Mouse (Mus musculus): ENCODE data around the gene Iqschfp.

Gene Iqschfp

GRCm38 (mm10) chr3:68610598-68611261 lies 718.7 kb downstream of the Iqschfp start:
- no peak for DNase-seq

GRCm38 (mm10) chr3:68615042-68615810 lies 723.2 kb downstream of the Iqschfp start:
- DNase-seq = peak; percentile 68

- DNase-seq = no peak
These were observed 724.3 kb downstream of the Iqschfp start for GRCm38 (mm10) chr3:68616363-68616762.

- DNase-seq = no peak
These were observed 725.7 kb downstream of the Iqschfp start for GRCm38 (mm10) chr3:68617708-68618107.

- DNase-seq = no peak
These were observed 727.1 kb downstream of the Iqschfp start for GRCm38 (mm10) chr3:68619097-68619496.

DNA sequence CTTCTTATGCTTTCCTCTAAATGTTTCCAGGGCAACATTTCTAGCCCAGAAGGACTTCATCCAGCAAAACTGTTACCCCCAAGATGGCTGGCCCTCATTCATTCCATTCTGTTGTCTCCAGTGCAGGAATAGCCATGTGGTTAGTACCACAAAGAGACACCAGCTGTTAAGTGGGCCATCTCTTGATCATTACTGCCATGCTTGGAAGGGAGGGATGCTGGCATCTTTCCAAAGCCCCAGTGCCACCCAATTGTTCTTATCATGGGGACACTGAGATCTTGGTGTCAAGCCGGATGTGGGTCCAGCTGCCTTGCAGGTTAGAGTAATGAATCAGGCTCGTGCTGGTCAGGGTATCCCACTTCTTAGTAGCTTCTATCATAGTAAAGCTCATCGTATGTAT lies 729.9 kb downstream of the Iqschfp start:
- DNase-seq = no peak

- no peak for DNase-seq
These were observed 731.0 kb downstream of the Iqschfp start for GRCm38 (mm10) chr3:68623036-68623435.

DNA sequence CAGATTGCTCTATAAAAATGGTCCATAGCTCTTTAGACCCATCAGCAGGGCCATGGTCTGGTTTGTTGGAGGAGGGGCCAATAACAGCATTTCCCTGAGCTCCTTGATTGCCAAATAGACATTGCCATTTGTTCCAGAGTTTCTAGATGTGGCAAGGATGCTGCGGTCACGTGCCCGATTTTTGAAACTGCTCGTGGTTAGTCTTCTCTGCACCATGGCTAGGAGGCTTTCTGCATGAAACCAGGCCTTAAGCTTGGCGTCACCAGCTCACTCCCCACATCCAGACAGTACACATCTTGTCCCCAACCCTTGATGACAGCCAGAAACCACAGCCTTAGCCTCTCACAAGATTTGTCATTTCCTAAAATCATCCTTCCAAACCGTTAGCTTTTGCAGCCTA lies 732.4 kb downstream of the Iqschfp start:
- DNase-seq = no peak

DNA sequence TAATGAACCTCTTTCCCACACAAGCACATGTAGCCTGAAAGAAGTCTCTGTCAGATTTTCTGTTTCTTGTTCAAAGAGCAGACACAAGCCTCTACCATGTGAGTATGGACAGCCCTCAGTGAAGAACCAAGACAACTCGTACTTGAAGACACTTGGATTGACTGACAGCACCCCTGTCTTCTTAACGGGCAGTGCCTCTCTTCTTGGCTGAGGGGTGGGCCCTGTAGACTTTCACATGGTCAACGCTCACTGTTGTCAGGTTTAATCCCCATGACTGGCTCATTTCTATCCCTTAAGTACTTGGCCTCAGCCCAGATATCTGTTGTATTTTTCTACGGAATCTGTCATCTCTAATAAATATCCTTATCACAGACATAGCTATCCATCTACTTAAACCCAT lies 738.2 kb downstream of the Iqschfp start:
- no peak for DNase-seq

DNA sequence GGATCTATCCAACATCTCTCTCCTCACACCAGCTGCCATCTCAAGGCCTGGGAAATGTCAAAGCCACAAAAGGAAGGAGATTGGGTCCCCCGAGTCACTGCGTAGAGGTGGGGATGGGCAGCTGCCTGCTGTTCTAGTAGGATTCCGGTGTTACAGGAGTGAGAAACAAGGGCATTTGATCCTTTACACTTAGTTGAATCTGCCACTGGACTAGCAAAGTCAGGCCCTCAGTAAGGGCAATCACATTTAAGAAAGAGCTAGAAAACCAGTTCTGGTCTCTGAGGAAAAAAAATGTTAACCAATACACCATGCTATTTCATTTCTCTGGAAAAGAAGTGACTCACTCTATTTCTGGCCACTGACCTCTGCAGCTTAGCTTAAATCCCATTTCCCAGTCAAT lies 738.8 kb downstream of the Iqschfp start:
- DNase-seq = no peak

DNA sequence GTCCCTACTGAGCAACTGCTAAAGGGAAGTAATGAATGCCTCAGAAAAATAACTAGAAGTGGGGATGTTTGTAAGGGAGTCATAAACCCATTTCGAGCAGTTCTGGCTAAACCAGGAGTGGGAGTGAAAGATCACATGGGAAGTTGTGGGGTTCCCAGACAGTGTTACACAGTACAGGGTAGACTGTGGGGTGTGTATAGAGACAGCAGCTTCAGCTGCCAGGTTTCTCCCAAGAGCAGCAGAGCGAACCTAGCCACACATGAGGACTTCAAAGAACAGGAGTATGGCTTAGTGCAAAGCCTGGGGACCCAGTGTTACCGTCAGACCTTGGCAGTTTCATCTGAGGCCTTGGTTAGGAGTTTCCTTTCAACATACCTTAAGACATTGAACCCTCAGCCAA lies 740.7 kb downstream of the Iqschfp start:
- DNase-seq = no peak

DNA sequence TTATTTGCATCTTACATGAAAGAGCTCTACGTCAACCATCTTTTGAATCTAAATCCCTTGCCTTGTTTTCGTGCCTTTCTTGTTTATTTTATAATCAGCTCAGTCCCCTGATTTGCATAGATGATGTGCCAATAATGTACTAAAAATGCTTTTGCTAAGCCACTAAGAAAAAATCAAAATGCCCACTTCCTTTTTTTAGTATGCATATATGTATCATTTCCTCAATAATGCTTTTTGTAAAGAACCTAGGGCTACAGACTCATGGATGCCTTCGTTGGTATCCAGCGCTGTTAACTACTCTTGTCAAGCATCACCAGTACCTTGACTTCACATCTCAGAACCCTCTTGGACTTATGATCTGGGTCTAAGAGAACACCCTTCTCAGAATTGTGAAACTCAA lies 741.5 kb downstream of the Iqschfp start:
- DNase-seq = no peak

DNA sequence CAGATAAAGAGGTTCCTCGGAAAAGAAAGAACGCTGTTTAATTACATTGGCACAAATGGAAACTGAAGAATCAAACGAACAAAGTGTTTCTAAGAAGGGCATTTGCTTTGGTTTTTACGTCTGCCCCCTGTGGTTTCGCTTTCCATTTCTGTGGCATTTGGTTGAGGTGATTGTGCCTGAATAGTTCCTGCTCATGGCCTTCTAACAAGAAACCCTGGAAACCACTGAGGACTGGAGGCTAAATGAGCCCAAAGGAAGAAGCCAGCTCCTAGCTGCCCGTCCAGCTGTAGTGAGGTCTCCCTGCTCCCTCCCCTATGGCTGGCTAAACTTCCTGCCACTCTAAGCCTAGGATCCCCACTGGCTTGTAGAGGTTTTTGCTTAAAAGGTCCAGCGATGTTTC lies 745.9 kb downstream of the Iqschfp start:
- no peak for DNase-seq

DNA sequence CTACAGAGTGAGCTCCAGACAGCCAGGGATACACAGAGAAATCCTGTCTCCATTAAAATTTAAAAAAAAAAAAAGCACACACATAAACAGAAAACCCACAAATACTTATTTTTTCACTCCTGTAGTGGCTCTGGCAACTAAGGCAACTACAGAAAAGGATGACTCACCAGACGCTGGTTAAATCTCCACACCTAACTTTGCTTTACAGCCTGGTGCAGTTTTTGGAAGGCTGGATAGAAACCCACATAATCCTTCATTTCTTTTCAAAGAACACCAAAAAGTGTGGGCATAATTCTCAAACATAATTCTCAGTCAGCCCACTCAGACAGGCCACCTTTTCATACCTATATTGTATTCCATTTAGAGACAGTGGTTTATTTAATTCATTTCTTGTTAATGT lies 746.7 kb downstream of the Iqschfp start:
- DNase-seq = no peak

DNA sequence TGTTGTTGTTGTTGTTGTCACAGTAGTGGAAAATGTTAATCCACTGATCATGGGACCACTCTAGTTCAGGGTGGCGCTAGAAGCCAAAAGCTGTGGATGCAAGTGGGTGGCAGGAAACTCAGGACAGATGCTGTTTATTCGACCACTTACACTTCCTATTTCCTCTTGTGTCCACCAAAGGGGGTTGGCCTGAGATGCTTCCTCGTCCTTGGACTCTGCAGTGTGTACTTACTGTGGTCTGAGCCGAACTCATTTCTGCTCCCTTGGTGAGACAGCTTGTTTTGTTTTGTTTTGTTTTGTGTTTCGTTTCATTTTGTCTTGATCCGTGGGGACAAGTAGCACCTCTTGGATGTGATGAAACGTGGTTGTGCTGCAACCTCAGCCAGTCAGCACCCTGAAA lies 750.9 kb downstream of the Iqschfp start:
- DNase-seq = no peak

GRCm38 (mm10) chr3:68646387-68647130 lies 754.5 kb downstream of the Iqschfp start:
- no peak for DNase-seq

- DNase-seq = no peak
These were observed 755.2 kb downstream of the Iqschfp start for GRCm38 (mm10) chr3:68647282-68647681.

- no peak for DNase-seq
These were observed 758.2 kb downstream of the Iqschfp start for GRCm38 (mm10) chr3:68650251-68650650.

DNA sequence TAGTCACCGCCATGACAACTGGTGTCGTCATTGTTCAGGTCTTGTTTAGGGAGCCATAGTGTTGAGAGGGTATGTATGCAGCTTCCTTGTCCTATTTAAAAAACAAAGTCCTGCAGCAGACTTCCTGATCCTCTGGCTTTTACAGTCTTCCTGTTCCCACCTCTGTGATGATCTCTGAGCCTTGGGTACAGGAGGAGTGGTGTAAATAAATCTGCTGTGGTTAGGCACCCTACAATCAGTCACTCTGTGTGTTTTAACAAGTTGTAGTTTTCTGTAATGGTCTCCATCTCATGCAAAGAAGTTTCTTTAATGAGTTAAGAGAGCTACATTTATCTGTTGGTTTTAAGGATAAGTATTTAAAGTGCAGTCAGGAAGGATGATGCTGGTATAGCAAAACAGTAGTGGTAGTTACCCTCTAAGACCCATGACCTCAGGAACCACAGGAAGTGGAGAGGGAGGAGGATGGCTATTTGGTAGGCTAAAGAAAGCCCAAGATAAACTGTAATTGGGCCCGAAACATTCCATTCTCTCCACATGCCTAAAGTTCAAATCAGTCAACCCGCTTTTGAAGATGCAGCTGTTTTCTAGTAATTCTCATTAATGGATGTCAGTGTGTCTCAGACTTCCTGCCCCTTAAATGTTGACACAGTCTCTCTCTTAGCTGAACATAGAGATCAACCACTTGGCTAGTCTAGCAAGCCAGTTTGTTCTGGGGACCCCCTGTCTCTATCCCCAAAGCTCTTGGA lies 764.7 kb downstream of the Iqschfp start:
- DNase-seq = no peak

GRCm38 (mm10) chr3:68657589-68658245 lies 765.7 kb downstream of the Iqschfp start:
- DNase-seq = no peak

GRCm38 (mm10) chr3:68659996-68660395 lies 768.0 kb downstream of the Iqschfp start:
- DNase-seq = no peak

- DNase-seq = no peak
These were observed 768.5 kb downstream of the Iqschfp start for GRCm38 (mm10) chr3:68660538-68660937.

DNA sequence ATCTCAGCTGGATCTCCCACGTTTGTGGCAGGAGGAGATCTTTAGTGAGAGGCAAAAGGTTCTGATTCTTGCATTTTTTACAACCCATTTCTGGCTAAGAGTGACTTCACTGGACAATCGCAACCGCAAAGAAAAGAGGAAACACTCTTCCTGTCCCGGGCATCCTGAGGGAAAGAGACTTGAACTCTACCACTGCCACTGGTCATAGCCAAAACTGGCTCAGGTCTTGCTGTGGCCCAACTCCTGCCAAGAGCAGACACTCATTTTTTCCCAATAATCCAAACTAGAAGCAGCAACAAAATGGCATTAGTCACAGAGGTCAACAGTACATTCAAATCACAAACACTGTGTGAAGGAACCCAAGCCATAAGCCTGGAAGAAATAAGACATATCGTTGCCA lies 770.4 kb downstream of the Iqschfp start:
- no peak for DNase-seq

Data from embryo, embryonic 11 days (tissue).